In genomic region chr3:153733364-153734159, GRCm38 (mm10) we compare ENCODE assay signal across 14 mouse cellular contexts. TPM values are rescaled to one million over a fixed set of nuclear protein-coding genes. Genes with fewer than 3 reads are reported as not detected.
DNase-seq lines count a peak whose midpoint lies in the region; ATAC-seq lines count a peak whose summit lies in the region.
"Had no signal": no experiment of that assay in that cellular context is flagged by ENCODE, and none has a peak within 500 bp of the region (broad histone marks: within the 10 kb centered on the region; RNA-seq: fewer than 3 reads in every experiment).

No protein-coding gene starts in this region.

- peaks cover 21% of the 10 kb centered on the region for H3K27me3 ChIP-seq in forebrain, embryonic 10.5 days (ENCODE audit: poor library complexity, severe bottlenecking)
- H3K27me3 ChIP-seq in forebrain, embryonic 12.5 days: peaks cover 10% of the 10 kb centered on the region
- H3K27me3 ChIP-seq in kidney, embryonic 16.5 days (ENCODE audit: insufficient read depth, low read length): no peaks in the 10 kb centered on the region
- H3K27me3 ChIP-seq in embryonic facial prominence, embryonic 11.5 days (ENCODE audit: control insufficient read depth, insufficient read depth, low read length): no peaks in the 10 kb centered on the region
- peaks cover 14% of the 10 kb centered on the region; the same call in 1 of the 2 replicates for H3K27me3 ChIP-seq in liver, embryonic 12.5 days (replicated peaks)
- H3K27me3 ChIP-seq: hindbrain, embryonic 15.5 days had no signal

- ATAC-seq in forebrain, embryonic 12.5 days (ENCODE audit: low FRiP score): no peak
- peak; percentile 16; the same call in 1 of the 2 replicates for ATAC-seq in kidney, embryonic 16.5 days (ENCODE audit: low FRiP score, low TSS enrichment)
- peak; percentile 22; the same call in 1 of the 2 replicates for ATAC-seq in embryonic facial prominence, embryonic 11.5 days (replicated peaks; ENCODE audit: insufficient number of reproducible peaks, low FRiP score, low TSS enrichment, low read depth)
- peak; percentile 96 for ATAC-seq in liver, embryonic 12.5 days

- no peaks in the 10 kb centered on the region for H3K36me3 ChIP-seq in forebrain, embryonic 10.5 days (replicated peaks)
- no peaks in the 10 kb centered on the region for H3K36me3 ChIP-seq in forebrain, embryonic 12.5 days (replicated peaks)
- no peaks in the 10 kb centered on the region for H3K36me3 ChIP-seq in kidney, embryonic 16.5 days (ENCODE audit: insufficient read depth, low read length)
- H3K36me3 ChIP-seq in embryonic facial prominence, embryonic 11.5 days (replicated peaks; ENCODE audit: control insufficient read depth, insufficient read depth, low read depth, low read length): no peaks in the 10 kb centered on the region
- no peaks in the 10 kb centered on the region for H3K36me3 ChIP-seq in liver, embryonic 12.5 days
- H3K36me3 ChIP-seq: hindbrain, embryonic 15.5 days had no signal

- H3K27ac ChIP-seq in forebrain, embryonic 10.5 days: peak overlapping the region; percentile 44
- no peak overlapping the region for H3K27ac ChIP-seq in forebrain, embryonic 12.5 days
- H3K27ac ChIP-seq in kidney, embryonic 16.5 days (ENCODE audit: low read length): no peak overlapping the region
- no peak overlapping the region for H3K27ac ChIP-seq in embryonic facial prominence, embryonic 11.5 days (replicated peaks; ENCODE audit: low read depth, low read length)
- H3K27ac ChIP-seq in liver, embryonic 12.5 days: peak overlapping the region; percentile 88
- H3K27ac ChIP-seq: hindbrain, embryonic 15.5 days; macrophage had no signal

- WGBS in forebrain, embryonic 10.5 days: 97% methylated on average over 4 of the region's 4 CpGs
- 91% methylated on average over 4 of the region's 4 CpGs for WGBS in forebrain, embryonic 12.5 days
- WGBS in kidney, embryonic 16.5 days: 87% methylated on average over 4 of the region's 4 CpGs
- 85% methylated on average over 4 of the region's 4 CpGs for WGBS in embryonic facial prominence, embryonic 11.5 days
- 81% methylated on average over 4 of the region's 4 CpGs for whole genome bisulfite sequencing in liver, embryonic 12.5 days (ENCODE audit: insufficient replicate concordance)

- H3K4me1 ChIP-seq in forebrain, embryonic 10.5 days: peaks cover 48% of the 10 kb centered on the region
- H3K4me1 ChIP-seq in forebrain, embryonic 12.5 days: peaks cover 23% of the 10 kb centered on the region
- H3K4me1 ChIP-seq in kidney, embryonic 16.5 days (ENCODE audit: insufficient read depth, low read length): peaks cover 17% of the 10 kb centered on the region
- H3K4me1 ChIP-seq in embryonic facial prominence, embryonic 11.5 days (ENCODE audit: control insufficient read depth, insufficient read depth, low read length): no peaks in the 10 kb centered on the region
- peaks cover 57% of the 10 kb centered on the region for H3K4me1 ChIP-seq in liver, embryonic 12.5 days

- H3K4me3 ChIP-seq in forebrain, embryonic 10.5 days: no peak overlapping the region
- no peak overlapping the region for H3K4me3 ChIP-seq in forebrain, embryonic 12.5 days (replicated peaks)
- no peak overlapping the region for H3K4me3 ChIP-seq in kidney, embryonic 16.5 days (ENCODE audit: low read length)
- no peak overlapping the region for H3K4me3 ChIP-seq in embryonic facial prominence, embryonic 11.5 days (ENCODE audit: low read depth, low read length)
- H3K4me3 ChIP-seq in liver, embryonic 12.5 days: no peak overlapping the region
- H3K4me3 ChIP-seq: hindbrain, embryonic 15.5 days had no signal

- H3K9ac ChIP-seq in forebrain, embryonic 12.5 days: no peak overlapping the region
- no peak overlapping the region for H3K9ac ChIP-seq in kidney, embryonic 16.5 days (replicated peaks; ENCODE audit: low read length)
- no peak overlapping the region for H3K9ac ChIP-seq in embryonic facial prominence, embryonic 11.5 days (replicated peaks; ENCODE audit: low read length)
- peak overlapping the region; percentile 66 for H3K9ac ChIP-seq in liver, embryonic 12.5 days
- H3K9ac ChIP-seq: hindbrain, embryonic 15.5 days had no signal

- DNase-seq in forebrain, embryonic 10.5 days (ENCODE audit: extremely low spot score, low spot score): no peak
- DNase-seq in kidney, postnatal 10 days: no peak
- no peak for DNase-seq in embryonic facial prominence, embryonic 11.5 days (ENCODE audit: low spot score)
- no peak for DNase-seq in thymus, postnatal 25 days
- DNase-seq in urinary bladder, postnatal 25 days (ENCODE audit: low spot score): no peak
- DNase-seq: adrenal gland, postnatal 36 days; cerebellum, adult 2 months; gastrocnemius, postnatal 36 days; spleen, adult 18-20 months had no signal

- no peaks in the 10 kb centered on the region for H3K9me3 ChIP-seq in forebrain, embryonic 10.5 days
- H3K9me3 ChIP-seq in forebrain, embryonic 12.5 days: no peaks in the 10 kb centered on the region
- H3K9me3 ChIP-seq in kidney, embryonic 16.5 days (ENCODE audit: low read length): no peaks in the 10 kb centered on the region
- H3K9me3 ChIP-seq in embryonic facial prominence, embryonic 11.5 days (replicated peaks; ENCODE audit: control insufficient read depth, low read length): no peaks in the 10 kb centered on the region
- H3K9me3 ChIP-seq in liver, embryonic 12.5 days (replicated peaks): no peaks in the 10 kb centered on the region
- H3K9me3 ChIP-seq: hindbrain, embryonic 15.5 days had no signal

- H3K4me2 ChIP-seq in forebrain, embryonic 12.5 days: no peak overlapping the region
- no peak overlapping the region for H3K4me2 ChIP-seq in kidney, embryonic 16.5 days (replicated peaks; ENCODE audit: low read depth, low read length)
- no peak overlapping the region for H3K4me2 ChIP-seq in embryonic facial prominence, embryonic 11.5 days (ENCODE audit: low read depth, low read length)
- peak overlapping the region; percentile 58 for H3K4me2 ChIP-seq in liver, embryonic 12.5 days
- H3K4me2 ChIP-seq: hindbrain, embryonic 15.5 days had no signal

RNA-seq across cellular contexts. Expression of gene St6galnac3, which starts 8.6 kb away (rescaled TPM):
- 40.0 and 40.5 TPM in 2 replicates for polyA plus RNA-seq in forebrain, embryonic 10.5 days (2016; fragmentation: Nextera tagmentation; extraction: Ambion mirVana)
- 22.7 and 26.9 TPM in 2 replicates for polyA plus RNA-seq in forebrain, embryonic 12.5 days (2016; fragmentation: Nextera tagmentation; extraction: Ambion mirVana)
- 71.6 and 75.8 TPM in 2 replicates for polyA plus RNA-seq in kidney, embryonic 16.5 days (2015; fragmentation: Nextera tagmentation; extraction: Ambion mirVana)
- 55.0 and 61.9 TPM in 2 replicates for polyA plus RNA-seq in embryonic facial prominence, embryonic 11.5 days (2014; fragmentation: Nextera tagmentation; extraction: Ambion mirVana)
- 12.9 and 13.6 TPM in 2 replicates for polyA plus RNA-seq in liver, embryonic 12.5 days (2016; fragmentation: Nextera tagmentation; extraction: Ambion mirVana)

Comparison
In these comparisons a context has a peak if more than half of its experiments do, and no peak if none do; other contexts are left out.
1. H3K27ac ChIP-seq: peak in forebrain, embryonic 10.5 days (single experiment) and liver, embryonic 12.5 days (single experiment); none in forebrain, embryonic 12.5 days (single experiment), kidney, embryonic 16.5 days (single experiment) and embryonic facial prominence, embryonic 11.5 days (single experiment).